Mouse (Mus musculus): ENCODE results near the gene AI464131.
"Not testable (repeated sequence)": the region's sequence is repeated elsewhere in the genome, so short reads cannot be mapped to it uniquely, and the experiment has no call there.

AI464131 gene

DNA sequence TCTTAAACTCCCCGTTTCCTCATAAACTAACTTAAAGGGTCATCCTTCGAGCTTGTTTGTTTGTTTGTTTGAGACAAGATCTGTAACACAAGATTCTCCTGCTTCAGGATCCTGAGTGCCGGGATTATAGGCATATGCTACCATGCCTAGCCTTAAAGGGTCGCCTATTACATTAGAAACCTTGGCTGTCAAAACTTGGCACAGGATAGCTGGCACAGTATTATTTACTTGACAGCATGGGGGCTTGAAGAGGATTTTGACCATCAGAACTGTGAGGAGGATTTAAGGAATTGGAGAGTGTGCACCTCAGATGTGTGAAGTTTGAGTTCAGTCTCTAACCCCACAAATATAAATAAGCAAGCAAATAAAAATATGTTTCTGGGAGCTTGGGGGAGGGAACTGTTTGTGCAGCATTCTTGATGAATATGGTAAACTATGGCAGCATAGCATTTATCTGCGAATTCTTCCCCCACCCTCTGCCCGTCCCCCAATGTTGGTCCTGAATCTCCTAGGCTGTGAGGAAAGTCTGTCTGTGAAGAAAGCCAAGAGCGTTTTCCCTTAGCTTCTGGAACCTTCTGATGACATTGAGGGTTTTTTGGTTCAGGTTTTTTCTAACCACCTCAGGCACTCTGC is 32.7 kb downstream of the AI464131 start:
- DNase-seq (ENCODE audit: low spot score in 2 of 2), result no peak

DNA sequence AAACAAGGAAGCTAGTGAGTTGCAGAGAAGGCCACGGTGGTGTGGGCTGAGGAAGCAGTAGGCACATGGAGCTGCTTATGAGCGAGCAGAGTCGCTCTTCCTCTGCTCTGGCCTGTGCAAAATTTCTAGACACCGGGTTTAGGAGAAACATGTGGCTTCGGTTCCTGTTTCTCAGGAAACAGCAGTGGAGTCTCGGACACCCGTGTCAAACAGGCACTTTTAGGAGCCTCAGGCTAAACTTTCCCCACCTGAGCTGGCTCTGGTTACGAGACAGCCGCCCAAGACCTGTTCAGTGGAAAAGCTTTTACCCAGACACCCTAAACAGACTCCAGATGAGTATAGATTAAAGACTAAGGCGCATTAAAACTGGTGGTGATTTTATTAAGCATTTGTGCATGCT is 33.7 kb downstream of the AI464131 start:
- DNase-seq (ENCODE audit: low spot score in 2 of 2), result no peak

DNA sequence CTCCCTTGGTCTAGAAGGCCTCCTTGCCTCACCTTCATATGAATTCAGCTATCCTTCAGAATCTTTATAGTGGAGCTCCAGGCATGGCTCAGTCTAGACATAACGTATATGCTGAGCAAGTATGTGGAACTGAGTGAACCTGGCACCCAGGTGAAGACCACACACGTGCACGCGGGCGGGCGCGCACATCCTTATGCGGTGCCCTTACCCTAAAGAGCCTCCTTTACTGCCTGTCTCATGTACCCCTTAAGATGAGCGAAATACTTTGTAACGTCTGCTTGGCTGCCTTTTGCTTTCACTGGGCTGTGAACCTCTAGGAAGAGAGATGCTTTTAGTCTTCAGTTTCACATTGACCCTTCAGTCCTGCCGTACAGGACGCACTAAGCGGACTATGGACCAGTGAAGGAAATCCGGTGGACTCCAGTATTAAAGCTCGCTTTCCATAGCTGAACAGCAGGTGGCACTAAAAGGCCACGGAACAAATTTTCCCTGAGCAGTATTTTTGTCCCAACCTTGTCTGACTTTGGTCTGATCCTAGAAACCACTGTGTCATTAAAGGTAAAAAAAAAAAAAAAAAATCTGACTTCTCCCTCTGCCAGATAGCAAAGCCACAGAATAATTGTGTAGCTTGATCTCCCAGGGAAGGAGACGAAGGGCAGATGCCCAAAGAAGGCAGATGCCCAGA is 34.3 kb downstream of the AI464131 start:
- DNase-seq (ENCODE audit: low spot score in 2 of 2), result peak; percentile 40 to 58

DNA sequence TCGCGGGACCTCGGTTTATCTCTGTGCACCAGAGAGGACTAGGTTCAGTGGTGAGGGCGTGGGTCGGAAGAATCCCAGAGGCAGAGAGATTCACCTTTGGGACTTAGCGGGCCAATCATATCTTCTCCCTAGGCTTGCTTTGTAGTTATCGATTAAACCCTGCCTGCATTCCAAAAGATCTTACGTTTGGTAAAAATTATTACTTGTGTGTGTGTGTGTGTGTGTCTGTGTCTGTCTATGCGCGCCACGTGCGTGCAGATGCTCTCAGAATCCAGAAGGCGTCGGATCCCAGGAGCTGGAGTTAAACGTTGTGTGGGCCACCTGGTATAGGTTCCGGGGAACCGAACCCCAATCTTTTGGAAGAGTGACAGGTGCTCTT is 37.6 kb downstream of the AI464131 start:
- DNase-seq (ENCODE audit: low spot score in 2 of 2), result no peak

DNA sequence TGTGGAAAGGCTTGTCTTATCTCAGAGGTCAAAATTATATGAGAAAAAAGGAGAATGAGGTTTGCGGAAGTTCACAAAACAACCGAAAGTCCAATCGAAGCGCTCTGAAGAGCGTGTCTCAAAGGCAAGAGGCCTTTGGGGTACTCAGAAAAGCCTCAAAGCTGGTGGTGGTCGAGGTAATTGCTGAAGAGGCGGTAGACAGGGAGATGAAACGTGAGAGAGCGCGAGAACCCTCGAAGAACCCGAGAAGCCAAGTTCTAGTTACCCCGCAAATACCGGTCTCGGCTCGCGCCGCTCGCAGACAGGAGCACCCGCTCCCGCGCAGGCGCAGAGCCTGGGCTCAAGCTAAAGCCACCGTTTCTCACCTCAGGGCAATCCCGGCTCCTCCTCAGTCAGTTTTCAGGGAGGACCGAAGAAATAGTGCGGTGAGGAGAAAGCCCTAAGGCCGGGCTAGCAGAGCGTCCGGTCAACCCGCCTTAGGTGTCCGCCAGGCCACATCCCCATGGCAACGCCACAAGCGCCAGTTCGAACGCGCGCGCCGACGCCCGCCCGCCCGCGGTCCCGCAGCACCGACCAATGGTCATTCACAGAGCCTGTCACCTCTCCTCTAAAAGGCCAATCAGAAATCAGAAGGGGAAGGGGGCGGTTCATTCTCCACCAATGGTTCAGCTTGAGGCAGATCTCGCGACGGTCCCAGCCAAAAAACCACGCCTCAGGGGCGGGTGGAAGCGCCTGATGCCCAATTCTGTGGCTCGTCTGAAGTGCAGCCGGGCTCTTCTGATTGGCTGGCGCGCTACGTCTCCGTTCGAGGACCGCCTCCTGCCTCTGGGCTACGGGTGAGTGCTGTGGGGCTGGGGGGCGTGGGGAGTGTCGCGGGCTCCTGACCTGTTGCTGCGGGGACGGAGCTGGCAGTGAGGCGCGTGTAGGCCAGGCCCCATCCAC is 38.3 kb downstream of the AI464131 start, which contains the start of the genes Kif24 and Nudt2:
Gene Kif24, minus strand, starts transcription at position 543 of the 942 bp plus-strand sequence.
Gene Nudt2, plus strand, starts transcription at position 807 of the 942 bp plus-strand sequence.
- peak; percentile 92 to 97 for DNase-seq (ENCODE audit: low spot score in 2 of 2)

DNA sequence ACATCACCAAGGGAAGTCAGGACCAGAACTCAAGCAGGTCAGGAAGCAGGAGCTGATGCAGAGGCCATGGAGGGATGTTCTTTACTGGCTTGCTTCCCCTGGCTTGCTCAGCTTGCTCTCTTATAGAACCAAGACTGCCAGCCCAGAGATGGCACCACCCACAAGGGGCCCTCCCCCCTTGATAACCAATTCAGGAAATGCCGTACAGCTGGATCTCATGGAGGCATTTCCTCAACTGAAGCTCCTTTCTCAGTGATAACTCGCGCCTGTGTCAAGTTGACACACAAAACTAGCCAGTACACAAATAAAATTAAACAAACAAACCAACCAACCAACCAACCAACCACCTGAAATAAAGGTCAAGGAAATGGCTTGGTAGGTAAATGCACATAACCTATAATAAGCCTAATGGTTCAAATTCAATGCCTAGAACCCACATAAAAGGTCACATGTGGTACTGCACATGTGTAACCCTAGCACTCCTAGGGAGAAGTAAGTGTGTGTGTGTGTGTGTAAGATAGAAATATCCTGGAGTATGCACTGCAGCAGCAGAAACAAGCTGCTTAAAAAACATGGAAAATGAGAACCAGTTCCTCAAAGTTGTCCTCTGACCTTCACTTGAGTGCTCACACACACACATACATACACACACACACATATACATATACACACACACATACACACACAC is 39.7 kb downstream of the AI464131 start:
- DNase-seq (ENCODE audit: low spot score in 2 of 2), result not testable (repeated sequence)

DNA sequence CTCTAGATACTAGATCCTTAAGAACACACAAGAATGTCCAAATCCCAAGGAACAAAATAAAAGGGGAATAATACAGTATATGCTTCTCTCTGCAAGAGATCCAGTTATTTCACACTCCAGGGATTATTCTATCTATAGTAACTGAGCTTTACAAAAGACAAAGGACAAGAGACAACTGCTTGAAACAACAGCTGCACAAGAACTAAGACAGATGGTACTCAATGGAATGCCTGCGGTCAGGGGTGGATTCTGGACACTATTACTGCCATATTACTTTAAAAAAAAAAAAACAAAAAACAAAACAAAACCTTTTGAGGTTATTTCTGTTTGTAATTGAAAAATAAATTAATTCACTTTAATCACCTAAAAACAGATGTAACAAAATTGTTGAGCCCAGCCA is 42.2 kb downstream of the AI464131 start:
- no peak for DNase-seq (ENCODE audit: low spot score in 2 of 2)

DNA sequence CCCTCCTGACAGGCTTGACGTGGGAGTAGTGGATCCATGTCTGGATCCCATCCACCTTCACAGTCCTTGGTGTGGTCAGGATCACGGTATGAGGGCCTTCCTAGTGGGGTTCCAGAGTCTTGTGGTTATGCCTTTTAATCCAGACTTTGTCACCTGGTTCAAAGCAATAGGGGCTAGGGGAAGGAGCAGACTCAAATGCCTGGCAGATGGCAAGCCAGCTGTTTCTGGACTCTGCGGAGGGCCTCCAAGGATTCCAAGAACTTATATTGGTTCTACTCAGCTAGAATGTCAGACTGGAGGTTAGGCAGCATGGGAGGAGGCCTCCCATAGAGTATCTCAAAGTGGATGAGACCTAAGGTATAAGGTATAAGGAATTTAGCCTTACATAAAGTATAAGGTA is 55.3 kb downstream of the AI464131 start:
- DNase-seq (ENCODE audit: low spot score in 2 of 2), result no peak

Measured in cerebellum, postnatal 4 days (tissue).